Mouse (Mus musculus) kidney, postnatal 0 days (tissue): ENCODE results near the gene Mtor. TPM values are rescaled to one million over a fixed set of nuclear protein-coding genes. Genes with fewer than 3 reads are reported as not detected.

Experiments used
- ATAC-seq: fragments of 200-750 bp; cut with Nextera tagmentation; replicated peaks from 2 replicates; pipeline ENCODE4 v1.8.0; 2017; ENCODE audit warnings: low read depth, moderate number of reproducible peaks, moderate TSS enrichment, moderate library complexity; ENCODE audit not compliant: low FRiP score
- DNase-seq: peaks from one replicate; pipeline ENCODE4 v3.0.0-alpha.2; 2016; ENCODE audit warnings: low spot score
- H3K27ac ChIP-seq: fragments of 300-500 bp; sonication (generic); 2 replicates; pipeline ENCODE4 v1.5.1; 2014; ENCODE audit warnings: mild to moderate bottlenecking
- H3K27me3 ChIP-seq: fragments of 300-500 bp; sonication (generic); 2 replicates; pipeline ENCODE4 v1.6.1; 2014; ENCODE audit warnings: low read length, mixed read lengths; ENCODE audit not compliant: insufficient read depth
- H3K36me3 ChIP-seq: fragments of 300-500 bp; sonication (generic); 2 replicates; pipeline ENCODE4 v1.6.1; 2014; ENCODE audit warnings: low read length, mixed read lengths; ENCODE audit not compliant: insufficient read depth
- H3K4me1 ChIP-seq: fragments of 300-500 bp; sonication (generic); replicated peaks from 2 replicates; pipeline ENCODE4 v1.6.1; 2014; ENCODE audit warnings: antibody characterized with exemption, low read length, mixed read lengths; ENCODE audit not compliant: insufficient read depth
- H3K4me2 ChIP-seq: fragments of 300-500 bp; sonication (generic); 2 replicates; pipeline ENCODE4 v1.6.1; 2014; ENCODE audit warnings: mild to moderate bottlenecking, low read length, moderate library complexity, mixed read lengths
- H3K4me3 ChIP-seq: fragments of 300-500 bp; sonication (generic); replicated peaks from 2 replicates; pipeline ENCODE4 v1.5.1; 2014; ENCODE audit warnings: low read depth, low read length
- H3K9ac ChIP-seq: fragments of 300-500 bp; sonication (generic); 2 replicates; pipeline ENCODE4 v1.6.1; 2014; ENCODE audit warnings: low read depth, low read length
- H3K9me3 ChIP-seq: fragments of 300-500 bp; sonication (generic); replicated peaks from 2 replicates; pipeline ENCODE4 v1.6.1; 2016; ENCODE audit warnings: low read length, inconsistent platforms, mixed read lengths
- CTCF ChIP-seq: IDR thresholded peaks from 2 replicates; pipeline ENCODE4 v1.5.1; 2016; ENCODE audit warnings: antibody characterized with exemption, low read depth, mild to moderate bottlenecking, moderate library complexity
- WGBS: fragments of 180-500 bp; shearing (Covaris S2); extraction: QIAGEN DNeasy Blood & Tissue Kit; methylation state at CpG from one replicate; pipeline ENCODE4 v1.1.7; 2014; 5-methylcytosine and 5-hydroxymethylcytosine counted together
- polyA plus RNA-seq: library from polyadenylated mRNA; unstranded; fragments of >200 nt; fragmentation: Nextera tagmentation; extraction: Ambion mirVana; gene quantifications from 2 replicates; pipeline ENCODE4 v1.2.1, GENCODE M21; 2015

The Mtor gene
- polyA plus RNA-seq, 1 experiment from 2014 or later: 21.6 TPM

DNA sequence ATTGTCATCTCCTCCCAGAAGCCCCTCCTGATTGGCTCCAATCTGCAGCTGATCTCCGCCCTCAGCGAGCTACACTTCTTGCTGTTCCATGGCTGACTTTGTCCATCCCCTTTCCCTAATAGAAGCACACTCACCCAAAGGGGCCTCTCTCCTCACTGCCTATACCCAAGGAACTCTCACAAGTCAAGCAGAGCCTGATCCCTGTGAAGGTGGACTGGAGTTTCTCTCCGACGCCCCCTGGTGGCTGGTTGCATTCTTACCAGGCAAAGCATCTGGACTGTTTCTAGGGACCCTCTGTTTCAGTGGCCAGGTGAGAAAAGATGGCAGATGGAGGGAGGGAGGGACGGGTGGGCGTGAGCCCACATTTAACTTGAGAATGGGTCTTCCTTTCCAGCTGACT is 18.7 kb upstream of the Mtor start:
- 0 out of 2 replicates have a peak, but pooled peaks cover 7% of the 10 kb centered on the region for H3K36me3 ChIP-seq
- no peak overlapping the region for H3K4me3 ChIP-seq
- H3K4me1 ChIP-seq: no peaks in the 10 kb centered on the region
- peak; percentile 37; the same call in 1 of the 2 replicates for ATAC-seq
- TF ChIP-seq CTCF: peak; percentile 92
- no peak overlapping the region for H3K9ac ChIP-seq
- peak; percentile 81 for DNase-seq
- 19% methylated on average over 6 of the region's 6 CpGs for WGBS
- no peaks in the 10 kb centered on the region for H3K9me3 ChIP-seq
- no peak overlapping the region for H3K4me2 ChIP-seq
- H3K27me3 ChIP-seq: no peaks in the 10 kb centered on the region
- no peak overlapping the region for H3K27ac ChIP-seq

DNA sequence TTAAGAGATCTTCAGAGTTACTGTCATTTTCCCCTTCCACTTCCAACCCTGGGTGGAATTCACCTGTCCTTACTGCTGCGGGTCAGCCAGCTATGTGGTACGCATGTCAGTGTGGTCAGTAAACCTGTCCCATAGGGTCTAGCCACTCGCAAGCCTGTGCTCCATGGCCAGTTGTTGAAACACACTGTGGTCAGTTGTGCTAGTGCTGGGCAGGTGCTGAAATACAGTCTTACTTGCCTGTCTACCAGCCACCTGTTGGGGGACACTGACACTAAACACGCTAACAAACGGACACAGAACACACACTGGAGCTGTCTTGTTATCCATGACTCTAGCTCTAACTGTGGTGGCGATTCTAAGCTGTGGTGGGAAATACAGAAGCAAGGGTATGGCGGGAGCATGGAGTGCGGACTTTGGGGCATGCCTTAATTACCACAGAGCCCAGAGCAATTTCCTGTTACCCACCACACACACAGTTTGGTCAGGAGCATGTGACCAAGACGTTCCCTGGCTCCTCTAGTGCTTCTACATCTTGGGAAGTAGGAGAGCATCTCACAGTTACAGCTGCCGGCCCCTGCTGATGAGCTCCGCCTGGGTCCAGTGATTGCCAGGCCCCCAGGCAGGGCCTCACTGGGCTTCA is 17.4 kb upstream of the Mtor start:
- TF ChIP-seq CTCF: no peak
- H3K4me1 ChIP-seq: no peaks in the 10 kb centered on the region
- H3K4me3 ChIP-seq: no peak overlapping the region
- 75% methylated on average over 11 of the region's 11 CpGs for WGBS
- DNase-seq (no peak), ATAC-seq (no peak)
- peaks cover 7% of the 10 kb centered on the region; the same call in 1 of the 2 replicates for H3K36me3 ChIP-seq
- no peak overlapping the region for H3K4me2 ChIP-seq
- no peaks in the 10 kb centered on the region for H3K9me3 ChIP-seq
- H3K9ac ChIP-seq: no peak overlapping the region
- no peak overlapping the region for H3K27ac ChIP-seq
- no peaks in the 10 kb centered on the region for H3K27me3 ChIP-seq

DNA sequence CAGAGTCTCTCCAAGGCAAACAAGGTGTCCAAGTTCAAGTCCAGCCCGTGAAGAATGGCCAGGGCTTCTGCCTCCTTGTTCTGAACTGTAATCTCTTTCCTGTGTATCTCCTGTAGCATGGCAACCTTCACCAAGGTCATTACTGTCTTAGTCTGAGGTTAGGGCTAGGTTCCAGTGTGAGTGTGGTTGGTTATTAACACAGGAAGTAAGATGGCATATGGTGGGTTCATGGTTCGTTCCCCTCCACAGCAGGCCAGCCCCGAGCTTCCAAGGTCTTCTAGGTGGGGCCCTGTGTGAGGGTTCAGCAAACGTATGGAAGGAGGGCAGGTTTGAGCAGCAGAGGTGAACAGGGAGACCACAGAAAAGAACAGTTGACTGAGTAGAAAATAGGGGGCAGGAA is 15.9 kb upstream of the Mtor start:
- H3K9ac ChIP-seq: no peak overlapping the region
- no peak overlapping the region for H3K4me3 ChIP-seq
- H3K4me2 ChIP-seq: no peak overlapping the region
- no peaks in the 10 kb centered on the region for H3K9me3 ChIP-seq
- WGBS: 65% methylated on average over 4 of the region's 4 CpGs
- DNase-seq (no peak), ATAC-seq (no peak)
- no peaks in the 10 kb centered on the region for H3K4me1 ChIP-seq
- no peaks in the 10 kb centered on the region for H3K27me3 ChIP-seq
- H3K27ac ChIP-seq: no peak overlapping the region
- peaks cover 7% of the 10 kb centered on the region; the same call in 1 of the 2 replicates for H3K36me3 ChIP-seq
- TF ChIP-seq CTCF: no peak

DNA sequence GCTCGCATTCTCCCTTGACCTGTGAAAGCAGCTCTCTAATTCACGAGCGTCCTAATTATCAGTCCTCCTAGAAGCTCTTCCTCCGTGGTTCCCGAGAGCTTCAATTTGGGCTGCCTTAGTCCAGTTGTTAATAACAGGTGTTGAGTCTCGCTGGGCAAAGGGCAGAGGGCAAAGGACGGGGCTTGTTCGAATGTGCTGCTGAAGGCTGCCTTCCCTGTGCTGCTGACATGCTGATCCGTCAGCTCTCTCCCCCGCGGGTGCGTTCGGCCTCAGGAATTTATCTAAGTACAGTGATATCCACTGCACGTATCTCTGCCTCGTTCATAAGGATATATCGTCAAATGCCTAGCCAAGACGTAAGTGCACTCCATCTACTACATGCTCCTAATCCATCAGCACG is 15.1 kb upstream of the Mtor start:
- DNase-seq (peak; percentile 9), ATAC-seq (no peak)
- H3K36me3 ChIP-seq: peaks cover 7% of the 10 kb centered on the region; the same call in 1 of the 2 replicates
- no peak overlapping the region for H3K9ac ChIP-seq
- no peak for TF ChIP-seq CTCF
- H3K4me1 ChIP-seq: no peaks in the 10 kb centered on the region
- H3K4me3 ChIP-seq: no peak overlapping the region
- no peaks in the 10 kb centered on the region for H3K9me3 ChIP-seq
- H3K27me3 ChIP-seq: no peaks in the 10 kb centered on the region
- no peak overlapping the region for H3K27ac ChIP-seq
- 45% methylated on average over 18 of the region's 18 CpGs for WGBS
- no peak overlapping the region for H3K4me2 ChIP-seq

DNA sequence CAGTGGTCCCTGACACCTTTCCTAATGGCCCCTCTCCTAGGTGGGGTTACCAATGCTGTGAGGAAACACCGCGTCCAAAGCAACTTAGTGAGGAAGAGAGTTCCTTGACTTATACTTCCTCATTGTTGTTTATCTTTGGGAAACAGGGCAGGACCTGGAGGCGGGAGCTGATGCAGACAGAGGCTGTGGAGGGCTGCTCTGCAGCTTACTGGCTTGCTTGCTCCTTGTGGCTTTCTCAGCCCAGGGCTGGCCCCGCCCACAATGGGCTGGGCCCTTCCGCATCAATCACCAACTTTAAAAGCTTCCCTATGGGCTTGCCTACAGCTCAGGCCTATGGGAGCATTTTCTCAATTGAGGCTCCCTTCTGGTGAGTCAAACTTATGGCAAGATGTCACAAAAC is 14.6 kb upstream of the Mtor start:
- H3K27me3 ChIP-seq: no peaks in the 10 kb centered on the region
- H3K4me3 ChIP-seq: no peak overlapping the region
- TF ChIP-seq CTCF: no peak
- H3K9me3 ChIP-seq: no peaks in the 10 kb centered on the region
- H3K4me1 ChIP-seq: no peaks in the 10 kb centered on the region
- no peak overlapping the region for H3K27ac ChIP-seq
- no peak overlapping the region for H3K4me2 ChIP-seq
- peaks cover 7% of the 10 kb centered on the region; the same call in 1 of the 2 replicates for H3K36me3 ChIP-seq
- no peak for ATAC-seq
- DNase-seq: no peak
- no peak overlapping the region for H3K9ac ChIP-seq
- WGBS: 75% methylated on average over 5 of the region's 5 CpGs

DNA sequence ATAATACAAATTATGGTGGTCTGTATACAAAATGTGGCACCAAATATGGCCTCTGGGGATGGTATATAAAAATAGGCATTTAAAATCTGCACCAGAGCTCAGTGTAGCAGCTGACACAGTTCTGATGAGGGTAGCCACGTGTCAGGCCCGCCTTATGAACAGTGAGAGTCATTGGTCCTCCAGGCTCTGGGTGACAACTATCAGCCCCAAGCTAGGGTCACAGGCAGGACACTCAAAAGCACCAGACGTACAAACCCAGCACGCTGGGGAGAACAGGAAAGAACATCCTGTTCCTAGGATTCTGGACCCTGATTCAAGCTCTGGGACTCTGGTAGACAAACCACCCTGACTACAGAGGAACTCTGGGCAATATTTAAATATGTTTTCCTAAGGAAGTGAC is 13.9 kb upstream of the Mtor start:
- Histone ChIP-seq H3K9ac (no peak overlapping the region), H3K4me2 (no peak overlapping the region), H3K4me1 (no peaks in the 10 kb centered on the region), H3K36me3 (peaks cover 7% of the 10 kb centered on the region; the same call in 1 of the 2 replicates), H3K9me3 (no peaks in the 10 kb centered on the region), H3K27ac (no peak overlapping the region), H3K4me3 (no peak overlapping the region), H3K27me3 (no peaks in the 10 kb centered on the region)
- no peak for ATAC-seq
- 82% methylated on average over 4 of the region's 4 CpGs for WGBS
- DNase-seq: no peak
- TF ChIP-seq CTCF: no peak

DNA sequence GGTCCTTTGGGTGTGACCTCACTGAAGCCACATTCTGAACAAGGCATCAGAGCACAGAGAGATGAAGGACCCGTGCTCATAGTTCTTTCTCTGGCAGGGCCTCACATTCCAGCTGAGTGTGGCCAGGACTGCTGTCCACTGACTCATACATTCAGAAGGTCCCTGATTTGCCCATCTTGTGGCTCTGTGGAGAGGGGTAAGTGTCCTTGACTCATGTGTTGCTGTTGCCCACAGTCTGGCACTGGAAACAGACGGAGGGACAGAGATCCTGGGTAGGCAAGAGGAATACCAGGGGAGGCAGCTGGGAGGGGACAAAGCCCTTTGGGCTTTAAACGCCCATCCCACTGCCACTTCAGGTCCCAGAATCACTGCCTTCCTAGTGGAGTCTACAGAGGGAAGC is 13.3 kb upstream of the Mtor start:
- ATAC-seq (no peak), DNase-seq (no peak)
- no peak overlapping the region for H3K4me2 ChIP-seq
- H3K36me3 ChIP-seq: peaks cover 7% of the 10 kb centered on the region; the same call in 1 of the 2 replicates
- no peaks in the 10 kb centered on the region for H3K4me1 ChIP-seq
- H3K9me3 ChIP-seq: no peaks in the 10 kb centered on the region
- no peak overlapping the region for H3K27ac ChIP-seq
- H3K4me3 ChIP-seq: no peak overlapping the region
- TF ChIP-seq CTCF: no peak
- H3K27me3 ChIP-seq: no peaks in the 10 kb centered on the region
- WGBS: 83% methylated on average over 3 of the region's 3 CpGs
- no peak overlapping the region for H3K9ac ChIP-seq
